Mouse (Mus musculus) heart, embryonic 14.5 days (tissue): Measurements from ENCODE around the gene Ugt2a2. TPM values are rescaled to one million over a fixed set of nuclear protein-coding genes. Genes with fewer than 3 reads are reported as not detected.
"Not testable (repeated sequence)": the region's sequence is repeated elsewhere in the genome, so short reads cannot be mapped to it uniquely, and the experiment has no call there.

Experiments
- ATAC-seq: fragments of 200-750 bp; cut with Nextera tagmentation; 2 replicates; pipeline ENCODE4 v1.8.0; 2017; ENCODE audit warnings: low read depth, moderate TSS enrichment; ENCODE audit not compliant: insufficient number of reproducible peaks, insufficient read depth, low FRiP score
- H3K27ac ChIP-seq, 2 experiments: fragments of 200-500 bp in 1 of 2; fragments of 300-500 bp in 1 of 2; sonication (generic) in 1 of 2; replicated peaks in 1 of 2; 2 replicates each; pipeline ENCODE4 v1.5.1; 2012 to 2014; ENCODE audit warnings: low read depth in 2 of 2, low read length in 2 of 2, control low read depth in 1 of 2, mild to moderate bottlenecking in 1 of 2, mixed read lengths in 1 of 2; ENCODE audit not compliant: control insufficient read depth in 1 of 2, insufficient read depth in 1 of 2
- H3K27me3 ChIP-seq: fragments of 300-500 bp; sonication (generic); 2 replicates; pipeline ENCODE4 v1.6.1; 2014; ENCODE audit warnings: mild to moderate bottlenecking, low read length, control low read depth; ENCODE audit not compliant: control insufficient read depth, insufficient read depth
- H3K36me3 ChIP-seq: fragments of 300-500 bp; sonication (generic); 2 replicates; pipeline ENCODE4 v1.6.1; 2014; ENCODE audit warnings: mild to moderate bottlenecking, control low read depth, low read length, mixed read lengths; ENCODE audit not compliant: control insufficient read depth, insufficient read depth
- H3K4me1 ChIP-seq, 2 experiments: fragments of 200-500 bp in 1 of 2; fragments of 300-500 bp in 1 of 2; sonication (generic) in 1 of 2; 2 replicates each; pipeline ENCODE4 v1.6.1; 2012 to 2014; ENCODE audit warnings: low read length in 2 of 2, control low read depth in 1 of 2, mixed read lengths in 1 of 2; ENCODE audit not compliant: control insufficient read depth in 2 of 2, insufficient read depth in 2 of 2
- H3K4me2 ChIP-seq: fragments of 300-500 bp; sonication (generic); 2 replicates; pipeline ENCODE4 v1.6.1; 2014; ENCODE audit warnings: mild to moderate bottlenecking, low read length
- H3K4me3 ChIP-seq, 2 experiments: fragments of 200-500 bp in 1 of 2; fragments of 300-500 bp in 1 of 2; sonication (generic) in 1 of 2; 2 replicates each; pipeline ENCODE4 v1.5.1; 2012 to 2014; ENCODE audit warnings: low read length in 2 of 2, mild to moderate bottlenecking in 2 of 2, control low read depth in 1 of 2, low read depth in 1 of 2, moderate library complexity in 1 of 2; ENCODE audit not compliant: control insufficient read depth in 1 of 2, insufficient read depth in 1 of 2
- H3K9ac ChIP-seq: fragments of 300-500 bp; sonication (generic); 2 replicates; pipeline ENCODE4 v1.6.1; 2014; ENCODE audit warnings: mild to moderate bottlenecking, low read length
- H3K9me3 ChIP-seq: fragments of 300-500 bp; sonication (generic); 2 replicates; pipeline ENCODE4 v1.6.1; 2016; ENCODE audit warnings: low read length, control low read depth; ENCODE audit not compliant: control insufficient read depth
- WGBS: fragments of 180-500 bp; shearing (Covaris S2); extraction: QIAGEN DNeasy Blood & Tissue Kit; methylation state at CpG from one replicate; pipeline ENCODE4 v1.1.7; 2014; 5-methylcytosine and 5-hydroxymethylcytosine counted together
- polyA plus RNA-seq: library from polyadenylated mRNA; unstranded; fragments of >200 nt; fragmentation: Nextera tagmentation; extraction: Ambion mirVana; gene quantifications from 2 replicates; pipeline ENCODE4 v1.2.1, GENCODE M21; 2014

The Ugt2a2 gene
- polyA plus RNA-seq, 1 experiment from 2014 or later: not detected

DNA sequence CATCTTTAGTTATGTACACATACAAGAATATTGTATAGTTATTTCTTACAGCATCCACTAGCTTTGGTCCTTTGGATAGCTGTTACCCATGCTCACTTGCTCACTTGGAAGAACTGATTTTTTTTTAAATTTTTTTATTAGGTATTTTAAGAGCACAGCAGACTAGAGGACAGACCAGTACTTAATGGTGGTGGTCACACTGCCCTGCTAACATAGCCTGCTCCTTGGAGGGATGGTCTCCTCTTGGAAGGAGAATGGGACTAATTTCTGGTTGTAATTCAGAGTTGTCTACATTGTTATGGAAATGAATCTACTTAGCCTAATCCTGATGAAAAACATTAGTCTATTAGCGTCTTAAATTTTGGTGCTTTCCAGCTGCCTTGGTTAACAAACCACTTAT lies 23.2 kb downstream of the Ugt2a2 start:
- Histone ChIP-seq H3K9ac (no peak overlapping the region), H3K36me3 (no peaks in the 10 kb centered on the region), H3K4me3 (no peak overlapping the region), H3K4me2 (no peak overlapping the region), H3K4me1 (no peaks in the 10 kb centered on the region), H3K27ac (no peak overlapping the region), H3K27me3 (no peaks in the 10 kb centered on the region), H3K9me3 (no peaks in the 10 kb centered on the region)
- WGBS: 38% methylated on average over 1 of the region's 1 CpGs
- ATAC-seq: no peak

DNA sequence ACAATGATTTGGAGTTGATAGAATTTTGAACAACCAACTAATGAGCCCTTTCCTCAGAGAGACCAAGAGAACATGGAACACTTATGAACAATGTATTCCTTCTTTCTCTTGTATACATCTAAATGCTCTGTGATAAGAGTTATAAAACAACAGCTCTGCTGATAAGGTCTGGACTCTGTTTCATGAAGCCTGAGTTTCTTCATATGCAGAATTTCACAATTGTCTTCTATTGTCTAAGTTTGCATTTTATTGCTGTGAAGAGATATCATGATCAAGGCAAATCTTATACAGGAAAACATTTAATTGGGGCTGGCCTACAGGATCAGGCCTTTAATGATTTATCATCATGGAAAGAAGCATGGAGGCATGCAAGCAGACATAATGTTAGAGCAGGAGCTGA lies 24.4 kb downstream of the Ugt2a2 start:
- ATAC-seq: no peak
- Histone ChIP-seq H3K9ac (no peak overlapping the region), H3K27me3 (no peaks in the 10 kb centered on the region), H3K4me2 (no peak overlapping the region), H3K27ac (no peak overlapping the region), H3K9me3 (no peaks in the 10 kb centered on the region), H3K36me3 (no peaks in the 10 kb centered on the region), H3K4me1 (no peaks in the 10 kb centered on the region), H3K4me3 (no peak overlapping the region)

DNA sequence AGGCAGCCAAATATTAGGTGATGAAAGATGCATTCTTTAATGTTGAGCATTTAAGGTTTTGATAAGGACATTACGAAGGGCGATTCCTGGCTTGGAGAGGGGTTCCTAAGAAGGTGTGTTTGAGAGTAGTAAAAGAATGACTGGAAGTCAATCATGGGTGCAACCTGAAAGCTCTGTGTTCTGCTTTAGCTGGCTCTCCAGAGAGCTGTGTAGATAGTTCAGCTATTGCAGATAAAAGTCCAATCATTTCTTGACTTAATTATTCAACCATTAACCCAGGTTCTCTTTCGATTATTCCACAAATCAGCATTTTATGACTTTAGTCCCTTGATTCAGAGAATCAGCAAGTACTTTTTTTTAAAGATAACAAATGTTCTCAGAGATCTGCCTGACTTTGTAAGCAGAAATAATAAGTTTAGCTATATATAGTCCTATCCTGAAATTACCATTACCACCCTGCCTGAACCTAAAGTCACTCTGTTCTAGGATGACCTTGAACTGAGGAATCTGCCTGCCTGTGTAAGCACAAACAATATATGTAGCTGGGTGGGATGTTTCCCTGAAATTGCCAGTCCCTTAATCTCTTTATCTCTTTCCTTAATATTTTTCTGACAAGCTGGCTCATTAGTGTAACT lies 25.7 kb downstream of the Ugt2a2 start:
- no peak overlapping the region for H3K4me2 ChIP-seq
- H3K27me3 ChIP-seq: no peaks in the 10 kb centered on the region
- no peak overlapping the region for H3K9ac ChIP-seq
- H3K4me1 ChIP-seq: no peaks in the 10 kb centered on the region
- no peak for ATAC-seq
- no peak overlapping the region for H3K4me3 ChIP-seq
- whole genome bisulfite sequencing: 70% methylated on average over 3 of the region's 3 CpGs
- H3K27ac ChIP-seq: no peak overlapping the region
- H3K9me3 ChIP-seq: no peaks in the 10 kb centered on the region
- no peaks in the 10 kb centered on the region for H3K36me3 ChIP-seq

- H3K36me3 ChIP-seq: no peaks in the 10 kb centered on the region
- H3K4me2 ChIP-seq: no peak overlapping the region
- H3K9me3 ChIP-seq: no peaks in the 10 kb centered on the region
- no peak overlapping the region for H3K9ac ChIP-seq
- no peak overlapping the region for H3K27ac ChIP-seq
- no peaks in the 10 kb centered on the region for H3K4me1 ChIP-seq
- ATAC-seq: no peak
- H3K27me3 ChIP-seq: no peaks in the 10 kb centered on the region
- H3K4me3 ChIP-seq: no peak overlapping the region
Observed at GRCm38 (mm10) chr5:87455519-87455918, 26.5 kb downstream of the Ugt2a2 start.

DNA sequence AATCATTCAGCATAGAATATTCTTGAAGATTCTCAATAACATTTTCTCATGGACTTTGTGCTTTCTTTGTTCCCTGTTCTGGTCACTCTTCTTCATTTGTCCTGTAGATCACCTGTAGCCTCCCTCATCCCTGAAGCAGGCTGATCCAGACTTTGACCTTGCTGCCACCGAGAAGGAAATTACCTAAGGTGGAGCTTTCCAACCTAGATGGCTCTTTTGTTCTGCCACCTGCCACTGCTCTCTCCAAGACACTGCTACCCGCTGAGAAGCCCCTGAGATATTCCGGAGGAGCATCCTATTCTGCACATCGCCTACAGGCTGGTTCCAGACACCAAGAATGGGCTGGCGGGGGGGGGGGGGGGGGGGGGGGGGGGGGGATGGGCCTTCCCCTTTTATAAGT lies 29.5 kb downstream of the Ugt2a2 start:
- not testable (repeated sequence) for H3K9ac ChIP-seq, ATAC-seq, H3K27me3 ChIP-seq, H3K27ac ChIP-seq, H3K9me3 ChIP-seq, H3K4me1 ChIP-seq, H3K4me3 ChIP-seq, H3K4me2 ChIP-seq, H3K36me3 ChIP-seq
- WGBS: 83% methylated on average over 3 of the region's 5 CpGs

DNA sequence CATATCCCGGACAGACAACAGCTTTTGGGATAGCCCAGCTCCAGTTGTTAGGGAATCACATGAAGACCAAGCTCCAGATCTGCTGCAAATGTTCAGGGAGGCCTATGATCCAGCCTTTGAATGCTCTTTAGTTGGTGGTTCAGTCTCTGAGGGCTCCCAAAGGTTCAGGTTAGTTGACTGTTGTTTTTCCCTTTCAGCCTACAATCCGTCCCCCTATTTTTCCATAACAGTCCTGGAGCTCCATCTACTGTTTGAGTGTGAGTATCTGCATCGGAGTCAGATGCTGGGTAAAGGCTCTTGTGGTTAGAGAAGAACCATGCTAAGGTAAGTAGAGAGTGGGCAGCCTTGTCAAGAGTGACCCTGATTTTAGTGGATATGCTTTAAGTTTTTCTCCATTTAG lies 45.8 kb downstream of the Ugt2a2 start:
- H3K9ac ChIP-seq: no peak overlapping the region
- H3K27me3 ChIP-seq: no peaks in the 10 kb centered on the region
- no peak overlapping the region for H3K4me2 ChIP-seq
- H3K4me1 ChIP-seq: no peaks in the 10 kb centered on the region
- 37% methylated on average over 3 of the region's 3 CpGs for WGBS
- no peaks in the 10 kb centered on the region for H3K36me3 ChIP-seq
- H3K4me3 ChIP-seq: no peak overlapping the region
- no peak for ATAC-seq
- H3K9me3 ChIP-seq: no peaks in the 10 kb centered on the region
- no peak overlapping the region for H3K27ac ChIP-seq

DNA sequence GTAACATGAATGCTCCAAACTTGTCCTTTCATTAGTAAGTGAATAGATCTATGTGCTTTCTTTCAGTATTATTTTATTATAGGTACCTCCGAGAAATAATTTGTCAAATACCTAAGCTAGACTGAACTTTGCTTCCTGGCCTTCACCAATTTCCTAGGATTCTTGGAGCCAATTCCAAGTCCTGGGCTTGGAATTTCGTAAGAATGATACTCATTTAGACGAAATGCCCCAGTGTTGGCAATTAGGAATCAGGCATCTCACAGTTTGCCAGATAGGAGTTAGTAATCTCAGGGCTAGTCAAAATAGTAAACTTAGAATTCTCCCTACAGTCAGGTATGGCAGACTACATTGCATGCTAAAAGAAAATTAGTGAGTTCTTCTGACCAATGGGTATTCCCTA lies 56.4 kb downstream of the Ugt2a2 start:
- Histone ChIP-seq H3K27me3 (no peaks in the 10 kb centered on the region), H3K9ac (no peak overlapping the region), H3K36me3 (no peaks in the 10 kb centered on the region), H3K9me3 (no peaks in the 10 kb centered on the region), H3K4me1 (no peaks in the 10 kb centered on the region), H3K4me2 (no peak overlapping the region), H3K4me3 (no peak overlapping the region), H3K27ac (no peak overlapping the region)
- 68% methylated on average over 3 of the region's 3 CpGs for WGBS
- no peak for ATAC-seq

- not testable (repeated sequence) for ATAC-seq, H3K27me3 ChIP-seq, H3K27ac ChIP-seq, H3K36me3 ChIP-seq, H3K4me3 ChIP-seq, H3K9ac ChIP-seq, H3K4me2 ChIP-seq, H3K9me3 ChIP-seq, H3K4me1 ChIP-seq
- WGBS: 88% methylated on average over 1 of the region's 2 CpGs
Observed at GRCm38 (mm10) chr5:87424041-87424440, 58.0 kb downstream of the Ugt2a2 start, which contains the start of gene Ugt2b38. Gene Ugt2b38, minus strand, starts transcription at chr5:87424203.
